Mouse (Mus musculus): ENCODE data around the gene Ilvbl.

DNA sequence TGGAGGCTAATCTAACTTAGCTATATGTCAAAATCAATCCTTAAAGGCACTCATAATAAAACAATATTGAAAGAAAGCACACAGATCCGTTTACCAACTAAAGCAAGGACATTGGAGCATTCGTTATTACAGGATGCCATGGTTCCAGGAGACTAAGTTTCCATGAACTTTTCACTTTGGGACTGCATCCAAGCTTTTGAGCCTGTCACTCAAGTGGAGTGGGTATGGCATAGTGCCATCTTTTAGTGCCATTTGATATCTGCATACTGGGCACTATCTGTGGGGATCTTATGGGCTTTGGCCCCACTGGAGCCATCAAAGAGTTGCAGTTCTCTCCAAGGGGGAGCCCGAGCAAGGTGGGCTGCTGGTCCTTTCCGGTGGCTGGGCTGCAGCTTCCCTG lies 48.6 kb upstream of the Ilvbl start:
- TF ChIP-seq GATA1 (IDR thresholded peaks at IDR 0.05; ENCODE audit: borderline replicate concordance, low read length), result no peak
- no peak for TF ChIP-seq FLI1 (IDR thresholded peaks at IDR 0.05; ENCODE audit: low read length)

All from megakaryocyte, embryonic 14.5 days (primary cell).